Mouse (Mus musculus) c-Kit-negative CD71-positive TER-119-positive erythroid progenitor cells, embryonic 14.5 days (primary cell): Measurements from ENCODE around the gene Ccl22.

ENCODE experiments used
- DNase-seq: peaks from one replicate; pipeline ENCODE4 v3.0.0-alpha.2; 2013; ENCODE audit warnings: low read depth, low spot score

Ccl22 gene

DNA sequence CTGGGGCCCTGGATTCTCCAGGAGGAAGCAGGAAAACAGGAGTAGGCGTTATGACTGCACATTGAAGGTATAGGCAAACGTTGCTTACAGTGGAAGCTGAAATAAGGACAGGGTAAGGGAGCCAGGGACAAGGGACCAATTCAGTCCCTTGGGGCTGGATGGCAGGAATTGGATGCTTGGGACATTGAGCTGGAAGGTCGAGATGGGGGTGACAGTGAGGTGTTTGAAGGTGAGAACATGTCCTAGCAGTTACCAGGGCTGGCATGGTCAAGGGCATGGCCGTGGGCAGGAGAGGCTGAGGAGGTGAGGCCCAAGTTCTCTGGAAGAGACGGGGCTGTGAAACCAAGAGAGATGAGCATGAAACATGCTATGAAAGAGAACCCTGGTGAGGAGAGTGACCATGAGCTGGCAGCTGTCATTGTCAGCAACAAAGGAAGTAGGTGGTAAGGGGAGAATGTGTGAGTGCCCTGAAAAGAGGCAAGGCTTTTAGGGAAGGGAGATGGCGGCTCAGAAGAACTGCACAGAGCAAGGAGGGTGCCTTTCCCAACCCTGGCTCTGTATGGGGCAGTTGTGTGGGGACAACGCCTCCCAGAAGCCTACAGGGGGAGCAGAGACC lies 10.5 kb upstream of the Ccl22 start:
- DNase-seq, result no peak

DNA sequence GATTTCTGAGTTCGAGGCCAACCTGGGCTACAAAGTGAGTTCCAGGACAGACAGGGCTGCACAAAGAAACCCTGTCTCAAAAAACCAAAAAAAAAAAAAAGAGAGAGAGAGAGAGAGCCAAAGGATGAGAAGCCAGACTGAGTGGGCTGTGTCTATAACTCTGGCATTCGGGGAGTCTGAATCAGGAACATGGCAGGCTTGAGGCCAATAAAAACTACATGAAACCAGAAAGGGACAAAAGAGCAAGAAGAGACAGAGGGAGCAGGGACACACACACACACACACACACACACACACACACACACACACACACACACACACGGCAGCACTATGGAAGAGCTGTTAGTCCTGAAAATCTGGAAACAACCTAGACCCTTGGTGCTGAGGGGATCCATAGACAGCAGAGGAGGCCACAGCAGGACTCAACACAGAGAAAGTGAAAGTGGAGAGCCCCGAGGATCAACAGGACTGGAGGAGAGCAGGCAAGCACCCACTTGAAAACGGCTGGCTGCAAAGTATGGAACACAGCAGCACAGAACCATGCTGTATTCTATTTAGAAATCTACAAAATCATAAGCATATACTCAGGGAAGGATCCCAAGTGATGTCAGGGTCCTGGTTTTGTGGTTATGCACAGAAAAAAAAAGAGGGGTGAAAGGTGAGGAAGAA lies 9.8 kb upstream of the Ccl22 start:
- DNase-seq, result no peak

DNA sequence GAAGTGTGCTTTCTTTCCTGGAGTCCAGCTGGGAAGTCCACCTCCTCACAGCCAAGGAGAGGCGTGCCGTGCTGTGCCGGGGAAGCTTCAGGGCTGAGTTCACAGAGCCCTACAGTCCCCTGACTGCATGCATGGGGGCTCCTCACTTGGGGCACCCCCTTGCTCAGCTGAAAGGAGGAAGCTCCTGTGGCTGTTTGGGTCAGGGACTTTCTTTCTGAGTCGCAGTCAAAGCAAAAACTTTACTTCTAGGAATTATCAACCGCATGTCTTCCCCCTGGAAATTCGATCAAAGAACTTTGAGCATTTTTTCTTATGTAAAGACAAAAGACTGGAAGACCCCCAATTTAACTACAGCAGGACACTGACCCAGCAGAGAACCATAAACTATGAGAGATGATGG lies 5.6 kb upstream of the Ccl22 start:
- no peak for DNase-seq

DNA sequence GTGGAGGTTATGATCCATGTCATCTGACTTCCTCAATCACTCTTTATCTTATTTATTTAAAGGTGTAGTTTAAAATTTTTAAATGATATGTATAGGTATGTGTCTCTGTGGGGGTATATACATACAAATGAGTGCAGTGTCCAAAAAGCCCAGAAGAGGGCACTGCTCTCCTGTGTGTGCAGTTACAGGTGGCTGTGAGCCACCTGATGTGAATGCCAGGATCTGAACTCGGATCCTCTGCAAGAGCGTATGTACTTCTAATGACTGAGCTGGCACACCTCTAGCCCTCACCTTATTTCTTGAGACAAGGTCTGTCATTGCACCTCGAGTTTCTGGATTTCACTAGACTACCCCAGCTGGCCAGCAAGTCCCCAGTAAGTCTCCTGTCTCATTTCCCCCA lies 4.8 kb upstream of the Ccl22 start:
- DNase-seq, result no peak

DNA sequence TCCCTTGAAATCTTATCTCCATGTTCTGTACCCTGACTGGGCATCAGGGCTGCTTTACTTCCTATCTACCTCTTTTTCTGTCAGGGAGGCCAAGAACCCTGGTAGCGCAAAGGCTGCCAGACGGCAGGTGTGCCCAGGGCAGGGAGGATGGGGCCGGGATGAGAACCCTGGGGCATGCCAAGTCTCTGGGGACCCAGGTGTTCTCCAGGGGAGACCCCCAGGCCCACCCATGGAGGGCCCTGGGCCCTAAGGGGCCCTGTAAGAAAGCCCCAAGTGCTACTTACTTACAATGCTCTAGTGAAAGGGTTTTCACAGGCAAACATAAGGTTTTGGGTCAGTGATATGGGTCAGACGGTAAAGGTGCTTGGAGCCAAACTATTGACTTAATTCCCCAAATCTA lies 3.7 kb upstream of the Ccl22 start:
- no peak for DNase-seq

DNA sequence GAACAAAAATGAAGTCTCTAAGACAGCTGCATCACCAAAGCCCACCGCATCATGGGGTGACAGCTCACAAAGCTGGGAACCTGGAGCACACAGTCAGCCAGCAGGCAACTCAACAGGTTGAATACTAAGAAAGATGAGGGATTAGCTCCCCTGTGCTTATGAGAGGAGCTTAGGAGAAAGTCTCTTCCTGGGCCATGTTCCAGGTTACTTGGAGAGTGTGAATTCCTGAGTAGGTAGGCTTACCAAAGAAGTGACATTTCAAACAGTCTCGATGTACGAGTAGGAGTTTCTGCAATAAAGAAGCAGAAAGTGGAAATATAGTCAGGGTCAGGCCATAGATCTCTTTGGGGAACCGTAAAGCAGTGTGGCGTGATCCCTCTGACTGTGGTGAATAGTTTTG lies 906 bp upstream of the Ccl22 start:
- DNase-seq, result no peak

DNA sequence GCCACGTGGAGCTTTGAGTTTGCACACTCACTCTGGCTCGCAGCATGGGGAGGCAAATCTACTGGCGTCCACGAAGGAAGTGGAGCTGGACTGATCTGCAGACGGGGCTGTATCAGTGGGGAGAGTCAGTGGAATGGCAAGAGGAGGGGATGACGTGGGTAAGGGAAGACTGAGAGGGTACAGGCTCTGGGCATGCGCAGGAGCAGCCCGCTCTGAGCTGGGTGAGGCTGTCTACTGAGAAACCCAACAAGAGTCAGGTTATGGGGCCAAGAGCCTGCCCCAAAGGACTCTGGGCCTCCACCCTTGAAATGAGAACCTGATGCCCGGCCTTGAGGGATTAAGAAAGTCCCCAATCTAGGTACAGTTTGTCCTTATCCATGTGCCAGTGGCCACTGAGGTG lies 418 bp upstream of the Ccl22 start:
- no peak for DNase-seq

DNA sequence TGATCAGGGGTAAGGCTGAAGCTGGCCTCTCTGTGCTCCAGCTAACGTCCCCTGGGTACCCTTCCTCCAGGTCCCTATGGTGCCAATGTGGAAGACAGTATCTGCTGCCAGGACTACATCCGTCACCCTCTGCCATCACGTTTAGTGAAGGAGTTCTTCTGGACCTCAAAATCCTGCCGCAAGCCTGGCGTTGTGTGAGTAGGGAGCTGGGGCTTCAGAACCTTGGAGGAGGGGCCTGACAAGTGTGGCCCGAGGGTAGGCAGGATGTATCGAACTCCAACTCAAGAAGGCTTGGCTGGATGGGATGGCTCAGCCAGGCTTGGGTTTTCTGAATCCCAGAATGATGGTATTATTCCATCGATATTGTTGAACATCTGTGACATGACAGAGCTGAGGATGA lies 1.4 kb downstream of the Ccl22 start:
- no peak for DNase-seq

DNA sequence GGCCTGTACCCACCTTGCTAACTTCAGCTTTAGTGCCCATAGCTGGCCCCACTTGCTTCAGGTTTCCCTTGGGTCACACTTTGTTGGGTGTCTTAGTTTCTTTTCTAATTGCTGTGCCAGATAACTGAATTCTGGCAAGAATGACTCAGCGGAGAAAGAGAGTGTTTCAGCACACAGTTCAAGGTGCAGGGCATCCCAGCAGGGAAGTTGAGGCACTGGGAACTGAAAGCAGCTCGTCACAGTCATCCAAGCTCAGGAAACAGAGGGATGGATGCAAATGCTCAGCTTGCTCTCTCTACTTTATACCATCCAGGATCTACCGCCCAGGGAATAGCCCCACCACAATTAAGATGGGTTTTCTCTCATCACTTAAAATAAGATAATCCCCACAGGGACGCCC lies 3.0 kb downstream of the Ccl22 start:
- DNase-seq, result no peak

DNA sequence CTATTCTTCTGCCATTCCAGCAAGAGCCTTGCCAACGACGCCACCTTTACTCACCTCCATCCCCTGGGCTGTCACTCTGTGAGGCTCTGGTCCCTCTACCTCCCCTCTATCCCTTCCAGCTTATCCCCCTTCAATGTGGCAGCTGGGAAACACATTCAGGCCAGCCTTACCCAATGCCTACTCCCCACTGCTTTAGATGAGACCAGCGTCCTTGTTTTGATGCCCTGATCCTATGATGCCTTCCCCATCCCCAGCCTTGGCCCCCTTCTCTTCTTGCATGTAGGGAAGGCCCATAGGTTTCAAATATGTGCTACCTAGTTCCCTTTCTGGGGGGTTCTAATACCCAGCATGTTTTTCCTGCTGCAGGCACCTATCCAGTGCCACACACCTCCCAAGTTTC lies 4.6 kb downstream of the Ccl22 start:
- no peak for DNase-seq

DNA sequence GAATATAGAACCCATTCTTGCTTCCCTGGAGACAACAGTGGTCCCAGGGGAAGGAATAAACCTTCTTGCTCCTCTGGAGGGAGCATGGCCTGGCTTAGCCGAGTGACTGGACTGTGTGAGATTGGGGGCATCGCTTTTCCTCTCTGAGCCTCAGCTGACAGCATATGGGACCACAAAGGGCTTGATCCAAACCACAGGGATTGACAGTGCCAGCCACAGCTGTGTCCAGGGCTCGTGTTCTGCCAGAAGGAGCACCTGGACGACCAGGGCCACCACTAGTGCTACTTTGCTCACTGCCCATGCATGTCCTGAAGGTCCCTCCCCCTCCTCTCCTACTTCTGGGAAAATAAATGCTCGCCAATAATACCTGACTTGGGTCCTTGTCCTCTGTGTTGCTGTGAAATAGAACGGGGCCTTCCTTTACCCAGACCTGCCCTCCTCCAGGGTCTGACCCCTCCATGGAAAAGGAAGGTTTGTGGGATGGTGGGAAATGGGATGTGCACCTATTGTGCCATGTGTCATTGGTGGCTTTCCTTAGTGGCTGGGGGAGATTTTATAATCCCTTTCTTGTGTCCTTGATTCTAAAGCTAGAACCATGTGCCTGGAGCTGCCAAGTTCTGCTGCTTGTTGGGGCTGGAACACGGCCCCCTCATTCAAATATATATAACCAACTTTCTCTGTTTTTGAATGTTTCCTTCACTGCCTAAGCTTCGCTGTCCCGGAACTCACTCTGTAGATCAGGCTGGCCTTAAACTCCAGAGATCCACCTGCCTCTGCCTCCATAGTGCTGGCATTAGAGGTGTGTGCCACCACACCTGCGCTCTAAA lies 5.8 kb downstream of the Ccl22 start:
- no peak for DNase-seq

DNA sequence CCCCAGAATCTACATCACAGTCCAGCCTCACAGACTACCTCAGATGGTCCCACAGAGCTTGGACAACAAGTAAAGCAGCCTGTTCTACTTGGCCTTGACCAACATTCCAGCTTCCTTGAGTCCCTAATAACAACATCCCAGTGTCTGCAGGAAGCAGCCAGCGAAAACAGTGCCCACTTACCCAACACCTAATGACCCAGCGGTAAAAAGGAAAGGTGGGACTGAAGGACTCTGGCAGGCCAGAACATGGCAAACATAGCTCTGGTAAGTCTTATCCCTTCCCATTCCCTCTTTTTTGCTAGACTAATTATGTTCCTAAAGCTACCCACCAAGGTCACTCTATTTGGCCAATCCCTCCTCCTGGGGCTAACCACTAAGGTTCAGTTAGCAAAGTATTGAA lies 8.6 kb downstream of the Ccl22 start:
- DNase-seq, result no peak

DNA sequence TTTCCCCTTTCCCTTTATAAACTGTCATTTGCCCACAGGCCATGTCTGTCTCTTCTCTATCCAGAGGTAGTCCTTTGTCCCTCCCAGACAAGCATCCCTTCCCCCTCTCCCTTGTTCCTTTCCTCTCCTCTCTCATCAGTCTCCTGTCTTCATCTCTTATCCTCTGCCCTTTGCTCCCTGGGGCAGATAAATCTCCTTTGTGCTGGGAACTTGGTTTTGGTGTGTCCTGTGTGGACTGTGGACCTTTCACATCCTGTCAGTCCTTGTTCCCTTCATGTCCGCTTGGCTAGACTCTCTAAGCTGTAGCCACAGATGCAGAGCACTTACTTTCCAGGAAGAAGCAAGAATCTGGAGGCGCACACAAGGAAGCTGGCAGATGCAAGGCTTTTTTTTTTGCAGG lies 9.1 kb downstream of the Ccl22 start:
- no peak for DNase-seq

DNA sequence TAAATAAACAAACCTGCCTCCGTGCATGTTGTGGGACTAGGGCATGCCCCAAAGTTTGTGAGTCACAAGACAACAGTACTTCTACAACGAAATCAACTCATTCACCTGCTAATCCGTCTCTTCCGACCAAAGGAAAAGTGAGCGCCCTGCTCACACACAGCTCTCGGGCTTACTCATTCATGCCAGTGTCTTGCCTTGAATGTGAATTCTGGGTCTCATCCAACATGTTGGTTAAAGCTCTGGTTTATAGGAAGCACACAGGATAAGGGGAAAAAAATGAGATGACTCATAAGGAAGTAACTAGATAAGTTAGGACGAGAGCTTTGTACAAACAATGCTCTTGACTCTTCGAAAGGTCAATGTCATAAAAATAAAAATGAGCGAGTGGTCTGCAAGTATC lies 21.6 kb downstream of the Ccl22 start:
- no peak for DNase-seq

DNA sequence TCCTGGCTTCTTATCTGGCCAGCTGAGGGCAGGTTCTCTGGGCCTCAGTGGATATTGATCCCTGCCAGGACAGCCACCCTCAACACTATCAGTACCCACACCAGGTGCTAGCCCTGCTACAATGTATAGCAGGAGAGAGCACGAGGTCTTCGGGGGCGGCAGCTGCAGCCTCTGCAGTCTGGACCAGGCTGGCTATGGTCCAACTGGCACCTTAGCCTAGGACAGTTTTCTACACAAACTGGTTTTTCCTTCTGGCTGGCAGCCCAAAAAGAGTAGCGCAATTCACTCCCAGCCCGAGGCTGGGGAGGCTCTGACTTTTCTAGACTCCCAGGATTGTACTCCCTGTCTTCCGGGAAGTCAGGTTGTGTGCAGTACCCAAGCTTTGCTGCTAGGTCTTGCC lies 25.6 kb downstream of the Ccl22 start:
- DNase-seq, result no peak

DNA sequence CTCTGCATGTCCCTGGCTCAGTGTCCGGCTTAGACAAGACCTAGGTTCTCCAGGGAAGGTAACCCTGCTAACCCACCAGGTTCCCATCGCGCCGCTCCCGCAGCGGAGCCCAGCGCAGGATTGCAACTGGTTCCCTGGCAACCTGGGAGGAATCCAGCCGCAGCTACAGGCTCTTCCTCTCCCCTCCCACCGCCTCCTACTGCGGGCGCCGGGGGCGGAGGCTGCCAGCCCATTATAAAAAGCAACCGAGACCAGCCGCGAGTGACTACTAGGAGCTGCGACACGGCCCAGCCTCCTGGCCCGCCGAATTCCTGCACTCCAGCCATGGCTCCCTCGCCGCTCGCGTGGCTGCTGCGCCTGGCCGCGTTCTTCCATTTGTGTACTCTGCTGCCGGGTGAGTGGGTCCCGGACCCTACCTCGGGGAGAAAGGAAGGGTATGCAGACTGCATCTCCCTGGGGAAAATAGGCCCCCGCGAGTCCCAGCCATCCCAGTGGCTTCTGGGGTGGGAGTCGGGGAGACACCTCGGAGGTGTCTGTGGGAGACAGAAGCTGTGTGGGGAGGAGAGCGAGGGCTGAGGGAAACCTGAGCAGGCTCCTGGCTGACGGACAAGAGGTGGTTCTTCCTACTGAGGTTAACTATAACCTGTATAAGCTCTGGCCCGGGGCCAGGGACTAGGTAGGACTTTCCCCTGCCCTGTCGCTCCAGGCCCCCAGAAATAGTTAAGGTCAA lies 26.7 kb downstream of the Ccl22 start, which contains the start of gene Cx3cl1:
TSS of gene Cx3cl1 (plus strand) at position 69 of the 730 bp plus-strand sequence.
- DNase-seq, result no peak

DNA sequence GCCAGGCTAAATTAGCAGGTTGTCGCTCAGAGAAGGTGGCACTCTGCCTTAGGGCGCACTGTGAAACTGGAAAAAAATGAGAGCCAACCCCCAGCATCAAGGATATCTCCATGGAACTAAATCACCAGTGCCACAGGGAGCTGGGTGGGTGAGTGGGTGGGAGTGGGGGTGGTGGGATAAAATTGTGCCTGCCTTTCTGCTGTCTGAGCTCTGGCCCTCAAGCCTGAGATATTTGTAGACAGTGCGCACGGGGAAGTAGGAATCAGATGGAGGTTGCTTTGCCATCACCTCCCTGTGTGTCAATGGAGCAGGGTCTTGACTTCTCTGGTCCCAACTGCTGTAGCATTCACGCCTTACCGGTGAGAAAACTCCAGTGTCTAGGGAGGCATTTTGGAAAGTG lies 27.7 kb downstream of the Ccl22 start:
- no peak for DNase-seq

DNA sequence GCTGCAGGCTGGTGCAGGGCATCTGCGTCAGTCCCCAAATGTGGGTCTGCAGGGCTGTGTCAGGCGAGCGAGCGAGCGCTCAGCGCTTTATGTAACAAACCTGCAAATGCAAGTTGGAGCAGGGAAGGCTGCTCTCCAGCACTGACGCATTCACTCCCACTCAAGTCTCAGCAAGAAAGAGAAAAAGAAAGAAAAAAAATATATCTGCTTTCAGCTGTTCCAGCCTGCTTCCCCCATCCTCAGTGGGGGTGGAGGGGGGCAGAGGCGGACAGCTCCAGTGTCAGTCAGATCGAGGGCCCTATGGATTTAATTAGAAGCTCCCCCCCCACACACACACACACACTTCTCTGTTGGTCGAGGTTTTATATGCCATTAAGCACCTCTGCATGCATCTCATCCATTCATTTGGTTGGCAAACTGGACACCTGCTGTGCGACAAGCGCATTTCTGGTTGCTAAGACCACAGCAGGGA lies 28.3 kb downstream of the Ccl22 start:
- DNase-seq, result no peak

DNA sequence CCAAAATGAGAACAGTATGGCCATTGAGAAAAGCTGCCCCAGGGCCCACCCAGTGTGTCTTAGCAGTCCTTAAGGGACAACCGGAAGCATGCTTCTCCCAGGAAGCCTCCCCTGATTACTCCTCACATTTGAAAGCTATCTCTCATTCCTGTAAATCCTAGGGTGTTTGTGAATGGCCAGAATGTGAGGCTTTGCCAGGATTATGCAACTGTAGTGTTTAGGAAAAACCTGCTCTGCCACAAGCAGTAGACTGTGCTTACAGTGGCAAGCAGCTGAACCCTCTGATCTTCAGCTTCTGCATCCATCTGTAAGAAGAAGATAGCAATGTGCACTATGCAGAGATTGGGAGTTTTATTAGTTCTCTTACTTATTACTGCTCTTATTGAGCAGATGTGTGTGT lies 29.2 kb downstream of the Ccl22 start:
- no peak for DNase-seq

DNA sequence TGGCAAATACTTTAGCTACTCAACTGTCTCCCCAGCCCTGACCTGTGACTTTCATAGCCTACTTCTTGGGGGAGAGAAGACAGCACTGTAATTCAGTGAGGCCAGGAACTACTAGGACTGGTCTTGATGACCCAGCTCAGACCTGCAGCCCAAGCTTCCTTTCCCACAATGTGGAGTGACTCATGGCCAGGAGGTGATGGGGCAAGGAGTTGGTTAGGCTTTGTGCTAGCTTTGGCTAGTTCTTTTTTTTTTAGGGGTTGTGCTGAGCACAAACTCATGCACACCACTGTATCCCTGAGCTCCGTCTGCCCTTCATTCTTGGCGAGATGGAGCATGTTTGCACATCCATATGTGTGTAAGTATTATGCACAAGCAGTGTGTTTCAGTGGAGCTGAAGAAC lies 31.0 kb downstream of the Ccl22 start:
- DNase-seq, result no peak

DNA sequence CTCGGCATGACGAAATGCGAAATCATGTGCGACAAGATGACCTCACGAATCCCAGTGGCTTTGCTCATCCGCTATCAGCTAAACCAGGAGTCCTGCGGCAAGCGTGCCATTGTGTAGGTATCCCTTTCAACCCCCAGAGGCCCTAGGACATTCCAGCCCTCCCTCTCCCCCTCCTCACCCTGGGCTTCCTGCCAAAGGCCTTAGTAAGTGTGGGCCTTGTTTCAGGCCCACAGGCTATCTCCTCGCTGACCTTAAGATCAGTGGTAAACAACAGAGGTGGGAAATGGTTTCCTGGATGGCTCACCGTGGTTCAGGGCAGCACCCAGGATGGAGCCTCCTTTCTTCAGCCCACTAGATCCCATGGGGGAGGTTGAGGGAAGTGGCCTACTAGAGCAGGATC lies 32.6 kb downstream of the Ccl22 start:
- no peak for DNase-seq

DNA sequence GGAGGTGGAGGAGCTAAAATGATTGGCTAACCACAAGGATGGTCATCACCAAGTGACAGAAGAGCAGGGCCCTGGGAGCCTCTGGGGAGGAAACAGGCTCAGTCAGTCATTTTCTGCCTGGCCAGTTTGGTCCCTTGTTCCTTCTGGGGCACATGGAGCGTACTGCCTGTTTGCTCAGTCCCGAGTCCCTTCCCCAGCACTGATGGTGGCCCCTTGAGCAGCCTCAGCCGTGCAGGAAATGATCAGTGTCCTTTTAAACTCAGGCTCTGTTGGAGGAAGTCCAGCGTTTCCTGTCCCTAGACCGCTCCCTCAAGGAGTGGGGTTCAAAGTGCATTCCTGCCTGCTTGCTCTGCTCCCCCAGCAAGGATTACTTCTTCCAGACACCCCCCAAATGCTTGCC lies 33.1 kb downstream of the Ccl22 start:
- DNase-seq, result no peak
